Mouse (Mus musculus): ENCODE measurements at regions not wholly inside any gene's neighbourhood (a gene's known extent, or its start where the extent isn't known, plus 50 kb on each side); places are given as distances from the start of the nearest gene placed in this dataset.

- DNase-seq (ENCODE audit: low read depth, low spot score): peak; percentile 66
Observed at GRCm38 (mm10) chr3:37934905-37935708, 210.8 kb upstream of the Gm5148 start.

DNA sequence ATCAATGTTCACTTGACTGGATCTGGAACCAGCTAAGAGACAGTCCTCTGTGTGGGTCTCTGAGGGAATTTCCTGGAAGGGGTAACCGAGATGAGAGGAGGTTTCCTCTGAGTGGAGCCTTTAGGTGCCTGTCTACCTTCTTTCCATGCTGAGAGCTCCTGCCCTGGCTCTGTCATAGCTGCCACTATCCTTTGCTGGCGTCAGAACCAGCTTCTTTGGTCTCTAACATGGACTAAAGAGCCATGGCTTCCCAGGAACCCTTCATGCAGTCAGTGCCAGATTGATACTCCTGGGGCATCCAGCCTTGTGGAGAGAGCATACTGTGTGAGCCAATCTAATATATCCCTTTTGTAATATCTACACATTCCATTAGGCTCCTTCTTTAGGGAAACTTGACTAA, 209.9 kb upstream of the Gm5148 start:
- DNase-seq (ENCODE audit: low read depth, low spot score): no peak

- no peak for DNase-seq (ENCODE audit: low read depth, low spot score)
Observed at GRCm38 (mm10) chr3:37928731-37929130, 204.4 kb upstream of the Gm5148 start.

DNA sequence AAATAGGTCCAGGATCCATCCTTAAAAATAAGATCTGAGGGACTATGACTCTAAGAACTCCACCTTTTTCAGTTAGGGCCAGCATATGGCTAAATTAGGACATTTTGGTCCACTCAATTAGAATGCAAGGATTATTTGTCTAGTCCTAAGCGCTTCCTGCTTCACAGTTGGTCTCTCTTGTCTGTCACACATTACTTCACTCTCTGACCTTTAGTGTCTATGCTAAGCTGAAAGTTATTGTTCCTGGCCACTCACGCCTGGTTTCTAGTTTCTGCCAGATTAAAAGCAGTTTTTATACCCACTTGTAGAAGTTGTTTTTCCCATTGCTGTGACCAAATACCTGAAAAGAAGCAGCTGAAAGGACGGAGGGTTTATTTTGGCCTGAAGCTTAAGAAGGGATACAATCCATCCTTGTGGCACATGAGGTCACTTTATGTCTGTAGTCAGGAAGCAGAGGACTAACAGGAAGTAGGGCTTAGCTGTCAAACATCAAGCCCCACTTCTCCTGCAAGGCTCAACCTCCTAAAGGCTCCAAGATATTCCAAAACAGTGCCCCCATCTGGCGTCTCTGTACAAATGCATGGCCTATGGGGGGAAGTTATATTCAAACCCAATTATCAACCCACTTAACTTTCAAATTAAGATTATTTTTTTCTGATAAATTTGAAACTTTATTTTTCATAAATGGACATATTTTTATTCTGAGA, 195.3 kb upstream of the Gm5148 start:
- DNase-seq (ENCODE audit: low read depth, low spot score): no peak

DNA sequence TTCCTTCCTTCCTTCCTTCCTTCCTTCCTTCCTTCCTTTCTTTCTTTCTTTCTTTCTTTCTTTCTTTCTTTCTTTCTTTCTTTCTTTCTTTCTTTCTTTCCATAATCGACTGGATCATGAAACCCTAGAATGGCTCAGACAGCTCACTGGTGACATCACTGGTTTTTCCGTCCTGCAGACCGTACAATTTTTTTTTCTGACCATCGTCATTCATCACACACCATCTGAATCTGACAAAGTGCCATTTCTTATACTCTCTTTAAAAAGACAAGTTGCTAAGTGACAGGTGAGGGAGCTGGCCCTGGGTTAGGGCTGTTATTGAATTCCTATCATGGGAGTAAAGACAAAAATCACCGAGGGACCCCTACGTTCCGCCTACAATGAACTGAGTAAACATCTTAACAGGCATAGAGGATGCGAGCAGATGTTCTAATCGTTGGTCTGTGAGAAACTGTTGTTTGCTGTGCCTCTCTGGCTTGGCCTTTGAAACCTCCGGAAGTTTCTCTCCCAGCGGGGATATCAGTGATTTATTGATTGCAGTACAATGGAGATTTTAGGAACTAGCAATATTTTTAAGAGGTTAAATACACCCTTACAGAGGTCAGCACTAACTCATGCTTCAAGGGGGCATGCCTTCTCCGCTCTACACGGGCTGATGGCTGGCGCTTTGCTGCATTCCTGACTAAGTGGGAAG, 192.6 kb upstream of the Gm5148 start:
- DNase-seq (ENCODE audit: low read depth, low spot score): no peak

DNA sequence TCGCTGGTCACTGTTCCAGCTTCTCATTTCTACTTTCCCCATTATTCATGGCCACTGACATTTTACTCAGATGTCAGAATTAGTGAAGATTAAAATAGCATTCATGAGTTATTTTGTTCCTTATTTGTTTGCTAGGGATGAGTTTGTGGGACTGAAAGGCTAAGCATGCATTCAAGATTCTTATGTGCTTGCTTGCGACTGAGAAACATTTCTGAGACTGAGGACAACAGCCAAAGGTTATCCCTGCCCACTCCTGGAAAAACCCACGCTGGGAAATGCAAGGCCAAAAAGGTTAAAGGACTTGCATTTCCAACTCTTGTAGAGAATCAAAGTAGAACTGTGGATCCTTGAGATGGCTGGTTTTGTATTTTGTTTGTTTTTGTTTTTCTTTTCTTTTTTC, 192.0 kb upstream of the Gm5148 start:
- DNase-seq (ENCODE audit: low read depth, low spot score): no peak

GRCm38 (mm10) chr3:37915673-37916072, 191.4 kb upstream of the Gm5148 start:
- DNase-seq (ENCODE audit: low read depth, low spot score): no peak

- DNase-seq (ENCODE audit: low read depth, low spot score): no peak
Observed at GRCm38 (mm10) chr3:37914136-37914535, 189.8 kb upstream of the Gm5148 start.

- DNase-seq (ENCODE audit: low read depth, low spot score): no peak
Observed at GRCm38 (mm10) chr3:37909821-37910220, 185.5 kb upstream of the Gm5148 start.

DNA sequence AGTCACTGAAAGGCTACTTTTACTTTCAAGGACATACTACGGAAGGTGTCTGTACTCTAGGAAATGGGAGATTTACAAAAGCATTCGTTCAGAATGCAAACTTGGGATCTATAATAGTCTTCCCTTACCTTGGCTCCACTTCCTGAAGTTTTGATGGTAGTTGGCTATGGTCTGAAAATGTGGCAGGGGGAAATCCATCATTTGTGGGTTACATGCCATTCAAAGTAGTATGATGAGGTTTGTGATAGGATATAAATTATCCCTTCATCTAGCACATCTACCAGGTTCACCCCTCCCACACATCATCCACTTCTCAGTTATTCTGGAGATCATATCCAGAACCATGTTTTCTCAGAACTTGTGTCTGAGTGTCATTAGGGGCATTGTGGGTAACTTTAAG, 184.7 kb upstream of the Gm5148 start:
- DNase-seq (ENCODE audit: low read depth, low spot score): no peak

- no peak for DNase-seq (ENCODE audit: low read depth, low spot score)
Observed at GRCm38 (mm10) chr3:37908456-37908855, 184.2 kb upstream of the Gm5148 start.

DNA sequence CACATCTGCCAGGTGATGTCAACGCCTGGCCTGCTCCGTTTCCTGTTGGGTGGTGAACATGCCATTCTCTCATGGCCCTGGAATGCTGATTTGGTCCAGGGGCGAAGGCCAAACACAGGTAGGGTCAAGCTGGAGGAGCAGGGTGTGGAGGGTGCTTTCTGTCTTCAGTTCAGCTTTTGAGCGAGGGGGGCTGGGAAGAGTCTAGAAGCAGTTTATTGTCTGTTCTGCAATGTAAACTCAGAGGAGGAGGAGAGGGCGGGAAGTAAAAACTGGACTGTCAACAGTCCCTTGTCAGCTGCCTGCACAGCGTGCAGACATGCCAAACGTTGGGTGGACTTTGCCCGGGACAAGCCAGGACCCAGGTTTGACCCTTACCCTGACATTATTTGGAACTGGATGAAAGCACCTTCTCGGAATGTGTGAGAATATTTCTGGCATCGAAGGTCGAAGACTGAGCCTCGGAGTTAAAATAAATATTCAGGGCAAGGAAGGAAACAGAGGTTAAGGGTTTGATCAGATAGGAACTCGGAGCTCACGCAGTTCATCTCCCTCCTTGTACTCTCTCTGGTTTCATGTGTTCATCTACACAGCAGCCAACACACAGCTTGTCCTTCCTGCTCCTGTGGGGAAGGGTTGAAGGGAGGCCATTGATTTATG, 183.3 kb upstream of the Gm5148 start:
- DNase-seq (ENCODE audit: low read depth, low spot score): peak; percentile 31

DNA sequence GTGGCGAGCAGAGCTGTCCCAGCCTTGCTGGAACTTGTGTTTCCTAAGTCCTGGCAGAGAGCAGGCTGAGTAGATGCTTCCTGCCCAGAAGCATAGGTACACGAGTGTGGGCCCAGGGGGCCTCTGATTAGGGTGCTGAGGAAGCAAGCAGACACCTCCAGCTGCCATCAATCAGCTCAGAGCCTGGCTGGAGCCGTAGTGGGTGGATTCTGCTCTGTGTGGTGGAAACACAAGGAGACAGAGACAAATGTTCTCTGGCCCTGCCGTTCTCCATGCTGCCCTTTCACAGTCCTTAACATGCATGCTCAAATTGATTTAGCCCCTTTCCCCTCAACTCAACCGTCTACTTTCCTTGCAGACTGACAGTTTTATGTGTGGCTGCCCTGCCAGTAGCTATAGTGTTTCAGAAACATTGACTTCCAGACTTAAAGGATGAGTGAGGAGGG, 182.5 kb upstream of the Gm5148 start:
- peak; percentile 12 for DNase-seq (ENCODE audit: low read depth, low spot score)

- no peak for DNase-seq (ENCODE audit: low read depth, low spot score)
Observed at GRCm38 (mm10) chr3:37904188-37904587, 179.9 kb upstream of the Gm5148 start.

DNA sequence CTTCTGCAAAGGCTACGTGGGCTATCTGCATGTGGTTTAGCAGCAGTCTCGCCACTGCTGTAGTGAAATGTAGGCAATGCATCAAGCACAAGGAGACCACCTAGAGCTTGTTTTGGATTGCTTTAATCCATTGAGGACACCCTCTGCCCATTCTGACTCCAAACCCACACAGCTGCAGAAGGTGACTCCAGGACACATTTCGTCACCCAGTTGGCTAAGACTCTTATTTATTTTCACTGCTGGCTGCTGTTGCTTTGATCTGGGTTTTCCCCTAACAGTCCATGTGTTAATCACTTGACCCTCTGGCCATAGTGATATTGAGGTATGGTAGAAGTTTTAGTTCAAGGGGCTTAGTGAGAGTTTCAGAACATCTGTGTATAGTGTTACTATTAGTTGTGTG, 179.2 kb upstream of the Gm5148 start:
- no peak for DNase-seq (ENCODE audit: low read depth, low spot score)

- no peak for DNase-seq (ENCODE audit: low read depth, low spot score)
Observed at GRCm38 (mm10) chr3:37903021-37903420, 178.7 kb upstream of the Gm5148 start.

- DNase-seq (ENCODE audit: low read depth, low spot score): no peak
Observed at GRCm38 (mm10) chr3:37897392-37897791, 173.1 kb upstream of the Gm5148 start.

DNA sequence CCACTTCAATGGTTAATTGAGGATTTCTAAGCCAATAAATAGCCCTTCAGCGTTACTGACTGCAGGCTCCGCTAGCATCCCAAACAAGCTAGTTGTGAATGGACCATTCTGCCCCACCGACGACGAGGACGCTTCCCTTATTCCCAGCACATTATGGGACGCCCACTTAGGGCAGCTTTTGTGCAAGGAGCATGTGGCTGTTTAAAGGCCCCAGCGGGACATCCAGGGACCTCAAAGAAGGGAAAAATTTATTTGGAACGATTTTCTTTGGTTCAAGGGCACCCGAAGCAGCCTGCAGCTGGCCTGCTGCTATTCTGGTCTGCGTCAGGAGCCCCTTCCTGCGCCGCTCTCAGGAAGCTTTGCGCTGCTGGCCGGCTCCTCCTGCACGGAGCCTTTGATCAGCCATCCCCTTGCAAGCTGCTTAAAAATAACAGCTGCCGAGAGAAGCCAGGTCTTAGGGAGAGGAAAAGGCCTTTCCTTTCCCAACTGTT, 172.6 kb upstream of the Gm5148 start:
- DNase-seq (ENCODE audit: low read depth, low spot score): no peak

DNA sequence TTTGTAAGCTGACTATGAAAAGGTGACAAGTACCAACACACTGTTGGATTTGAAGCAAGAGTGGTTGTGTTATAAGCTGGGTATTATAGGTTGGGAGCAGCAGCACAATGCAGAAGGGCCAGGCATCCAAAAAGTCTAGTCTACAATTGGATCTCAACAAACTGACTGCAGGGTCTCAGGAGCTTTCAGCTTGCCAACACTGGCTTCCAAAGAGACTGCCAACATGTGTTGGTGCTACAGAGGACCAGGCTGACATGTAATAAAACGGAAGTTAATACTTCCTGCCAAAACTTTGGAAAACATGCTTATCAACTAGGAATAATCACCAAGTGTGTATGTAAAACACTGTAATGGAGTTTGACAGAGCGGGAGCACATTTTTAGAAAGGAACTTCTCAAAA, 170.3 kb upstream of the Gm5148 start:
- DNase-seq (ENCODE audit: low read depth, low spot score): no peak

DNA sequence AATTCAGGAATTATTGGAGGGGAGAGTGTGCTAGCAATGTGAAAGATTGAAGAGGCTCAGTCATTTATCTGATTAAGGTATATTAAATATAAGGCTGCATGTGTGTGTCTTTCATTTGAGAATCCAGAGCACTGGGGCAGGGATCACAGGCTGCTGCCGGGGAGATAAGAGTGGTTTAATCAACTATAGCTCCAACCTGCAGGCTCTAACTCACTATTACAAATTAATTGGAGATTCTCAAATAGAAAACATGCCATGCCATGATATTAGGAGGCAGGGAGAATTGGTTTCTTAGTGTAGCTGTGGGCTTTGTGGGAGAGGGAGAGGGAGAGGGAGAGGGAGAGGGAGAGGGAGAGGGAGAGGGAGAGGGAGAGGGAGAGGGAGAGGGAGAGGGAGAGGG, 165.9 kb upstream of the Gm5148 start:
- no peak for DNase-seq (ENCODE audit: low read depth, low spot score)

GRCm38 (mm10) chr3:37888455-37888854, 164.2 kb upstream of the Gm5148 start:
- DNase-seq (ENCODE audit: low read depth, low spot score): no peak

DNA sequence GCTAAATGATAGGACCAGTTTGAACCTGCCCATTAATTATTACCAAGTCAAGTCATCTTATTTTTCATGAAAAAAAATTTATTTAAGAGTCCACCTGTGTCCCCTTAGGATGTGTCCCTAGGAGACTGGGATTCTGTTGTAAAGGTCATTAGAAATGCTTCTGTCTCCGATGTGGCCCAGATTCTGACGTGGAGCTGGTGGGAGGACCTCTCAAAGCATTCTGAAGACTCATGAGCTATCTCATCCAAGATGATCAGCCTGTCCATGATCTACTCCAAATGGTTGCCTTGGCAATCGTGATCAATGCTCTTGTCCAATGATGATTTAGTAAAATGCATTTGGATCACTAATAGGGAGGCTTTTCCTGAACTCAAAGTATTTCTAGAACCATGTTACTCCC, 163.4 kb upstream of the Gm5148 start:
- DNase-seq (ENCODE audit: low read depth, low spot score): no peak
